Mouse (Mus musculus): ENCODE measurements around the gene Prss54. TPM values are rescaled to one million over a fixed set of nuclear protein-coding genes. Genes with fewer than 3 reads are reported as not detected.
A peak's percentile ranks its signal among the peaks of the same experiment; 100 is the strongest.

Gene Prss54
- polyA plus RNA-seq, 1 experiment from 2014 or later = not detected

GRCm38 (mm10) chr8:95549871-95550829 is 26.0 kb downstream of the Prss54 start:
- 54% methylated on average over 16 of the region's 16 CpGs for WGBS
- H3K27me3 ChIP-seq = no peaks in the 10 kb centered on the region
- H3K36me3 ChIP-seq = no peaks in the 10 kb centered on the region
- peak; percentile 80 for ATAC-seq (ENCODE audit: low read depth)
- H3K9me3 ChIP-seq = no peaks in the 10 kb centered on the region
- peaks cover 18% of the 10 kb centered on the region for H3K4me1 ChIP-seq (replicated peaks)
- peak overlapping the region; percentile 45; the same call in 1 of the 2 replicates for H3K9ac ChIP-seq
- H3K4me3 ChIP-seq = no peak overlapping the region
- H3K4me2 ChIP-seq = no peak overlapping the region
- H3K27ac ChIP-seq (replicated peaks) = peak overlapping the region; percentile 54

- Histone ChIP-seq H3K27me3 (no peaks in the 10 kb centered on the region), H3K9me3 (no peaks in the 10 kb centered on the region), H3K27ac (replicated peaks) (no peak overlapping the region), H3K9ac (no peak overlapping the region), H3K36me3 (no peaks in the 10 kb centered on the region), H3K4me2 (no peak overlapping the region), H3K4me3 (no peak overlapping the region), H3K4me1 (replicated peaks) (peaks cover 18% of the 10 kb centered on the region)
- no peak for ATAC-seq (ENCODE audit: low read depth)
- WGBS = 73% methylated on average over 8 of the region's 8 CpGs
These were observed 28.2 kb downstream of the Prss54 start for GRCm38 (mm10) chr8:95547931-95548330.

GRCm38 (mm10) chr8:95546986-95547385 is 29.2 kb downstream of the Prss54 start:
- no peak overlapping the region for H3K4me3 ChIP-seq
- no peaks in the 10 kb centered on the region for H3K9me3 ChIP-seq
- ATAC-seq (ENCODE audit: low read depth) = no peak
- H3K9ac ChIP-seq = no peak overlapping the region
- H3K36me3 ChIP-seq = no peaks in the 10 kb centered on the region
- no peak overlapping the region for H3K4me2 ChIP-seq
- H3K27me3 ChIP-seq = no peaks in the 10 kb centered on the region
- no peak overlapping the region for H3K27ac ChIP-seq (replicated peaks)
- H3K4me1 ChIP-seq (replicated peaks) = peaks cover 18% of the 10 kb centered on the region
- 81% methylated on average over 4 of the region's 4 CpGs for WGBS

- Histone ChIP-seq H3K9me3 (no peaks in the 10 kb centered on the region), H3K27me3 (no peaks in the 10 kb centered on the region), H3K4me3 (no peak overlapping the region), H3K9ac (no peak overlapping the region), H3K36me3 (no peaks in the 10 kb centered on the region), H3K4me1 (replicated peaks) (peaks cover 17% of the 10 kb centered on the region), H3K27ac (replicated peaks) (no peak overlapping the region), H3K4me2 (no peak overlapping the region)
- 81% methylated on average over 17 of the region's 17 CpGs for WGBS
- ATAC-seq (ENCODE audit: low read depth) = no peak
These were observed 30.3 kb downstream of the Prss54 start for GRCm38 (mm10) chr8:95545815-95546214.

GRCm38 (mm10) chr8:95543065-95543464 is 33.1 kb downstream of the Prss54 start:
- H3K9me3 ChIP-seq = no peaks in the 10 kb centered on the region
- ATAC-seq (ENCODE audit: low read depth) = no peak

GRCm38 (mm10) chr8:95542191-95542590 is 33.9 kb downstream of the Prss54 start:
- Histone ChIP-seq H3K4me2 (no peak overlapping the region), H3K4me3 (no peak overlapping the region), H3K4me1 (replicated peaks) (peaks cover 6% of the 10 kb centered on the region), H3K27me3 (no peaks in the 10 kb centered on the region), H3K27ac (replicated peaks) (no peak overlapping the region), H3K9me3 (no peaks in the 10 kb centered on the region), H3K9ac (no peak overlapping the region), H3K36me3 (no peaks in the 10 kb centered on the region)
- WGBS = 90% methylated on average over 6 of the region's 6 CpGs
- ATAC-seq (ENCODE audit: low read depth) = no peak

More at GRCm38 (mm10) chr8:95543065-95543464, 33.1 kb downstream of the Prss54 start:
- Histone ChIP-seq H3K27me3 (no peaks in the 10 kb centered on the region), H3K27ac (replicated peaks) (no peak overlapping the region), H3K36me3 (no peaks in the 10 kb centered on the region), H3K4me3 (no peak overlapping the region), H3K9ac (no peak overlapping the region), H3K4me1 (replicated peaks) (peaks cover 6% of the 10 kb centered on the region), H3K4me2 (no peak overlapping the region)
- 59% methylated on average over 3 of the region's 3 CpGs for WGBS

- H3K4me1 ChIP-seq (replicated peaks) = no peaks in the 10 kb centered on the region
- H3K27ac ChIP-seq (replicated peaks) = no peak overlapping the region
- 85% methylated on average over 5 of the region's 5 CpGs for WGBS
- no peaks in the 10 kb centered on the region for H3K27me3 ChIP-seq
- H3K9me3 ChIP-seq = no peaks in the 10 kb centered on the region
- no peak overlapping the region for H3K9ac ChIP-seq
- H3K4me3 ChIP-seq = no peak overlapping the region
- no peaks in the 10 kb centered on the region for H3K36me3 ChIP-seq
- no peak for ATAC-seq (ENCODE audit: low read depth)
- no peak overlapping the region for H3K4me2 ChIP-seq
These were observed 36.7 kb downstream of the Prss54 start for GRCm38 (mm10) chr8:95539487-95539886.

GRCm38 (mm10) chr8:95533584-95534387 is 42.4 kb downstream of the Prss54 start, which contains the start of gene Ccdc113:
Gene Ccdc113, plus strand, starts transcription at chr8:95534085.
- Histone ChIP-seq H3K4me2 (peak within 1 kb of the TSS; percentile 61), H3K9ac (peak within 1 kb of the TSS; percentile 59), H3K4me3 (peak within 1 kb of the TSS; percentile 41), H3K27me3 (no peaks in the 10 kb centered on the region), H3K36me3 (no peaks in the 10 kb centered on the region), H3K4me1 (replicated peaks) (peaks cover 5% of the 10 kb centered on the region), H3K9me3 (no peaks in the 10 kb centered on the region), H3K27ac (replicated peaks) (no peak within 1 kb of the TSS)
- WGBS = 7% methylated on average over 33 of the region's 33 CpGs
- ATAC-seq (ENCODE audit: low read depth) = peak; percentile 90

GRCm38 (mm10) chr8:95532206-95532605 is 43.9 kb downstream of the Prss54 start:
- Histone ChIP-seq H3K4me2 (no peak overlapping the region), H3K4me1 (replicated peaks) (peaks cover 5% of the 10 kb centered on the region), H3K9ac (no peak overlapping the region), H3K4me3 (no peak overlapping the region), H3K9me3 (no peaks in the 10 kb centered on the region), H3K27me3 (no peaks in the 10 kb centered on the region), H3K27ac (replicated peaks) (no peak overlapping the region), H3K36me3 (no peaks in the 10 kb centered on the region)
- 61% methylated on average over 4 of the region's 4 CpGs for WGBS
- no peak for ATAC-seq (ENCODE audit: low read depth)

GRCm38 (mm10) chr8:95528750-95529310 is 47.3 kb downstream of the Prss54 start:
- Histone ChIP-seq H3K9me3 (no peaks in the 10 kb centered on the region), H3K27me3 (no peaks in the 10 kb centered on the region), H3K9ac (no peak overlapping the region), H3K4me1 (replicated peaks) (peaks cover 5% of the 10 kb centered on the region; the same call in 1 of the 2 replicates), H3K4me2 (no peak overlapping the region), H3K4me3 (no peak overlapping the region), H3K36me3 (no peaks in the 10 kb centered on the region), H3K27ac (replicated peaks) (no peak overlapping the region)
- ATAC-seq (ENCODE audit: low read depth) = no peak
- 68% methylated on average over 9 of the region's 9 CpGs for WGBS

- H3K9me3 ChIP-seq = no peaks in the 10 kb centered on the region
- H3K4me3 ChIP-seq = no peak overlapping the region
- no peak overlapping the region for H3K4me2 ChIP-seq
- no peaks in the 10 kb centered on the region for H3K4me1 ChIP-seq (replicated peaks)
- no peaks in the 10 kb centered on the region for H3K36me3 ChIP-seq
- H3K27me3 ChIP-seq = no peaks in the 10 kb centered on the region
- no peak overlapping the region for H3K9ac ChIP-seq
- no peak for ATAC-seq (ENCODE audit: low read depth)
- no peak overlapping the region for H3K27ac ChIP-seq (replicated peaks)
- WGBS = 80% methylated on average over 10 of the region's 10 CpGs
These were observed 47.9 kb downstream of the Prss54 start for GRCm38 (mm10) chr8:95528194-95528593.

GRCm38 (mm10) chr8:95523991-95524390 is 52.1 kb downstream of the Prss54 start:
- Histone ChIP-seq H3K27me3 (no peaks in the 10 kb centered on the region), H3K4me2 (no peak overlapping the region), H3K4me3 (no peak overlapping the region), H3K9ac (no peak overlapping the region), H3K27ac (replicated peaks) (no peak overlapping the region), H3K36me3 (no peaks in the 10 kb centered on the region), H3K9me3 (no peaks in the 10 kb centered on the region), H3K4me1 (replicated peaks) (no peaks in the 10 kb centered on the region)
- 93% methylated on average over 4 of the region's 4 CpGs for WGBS
- no peak for ATAC-seq (ENCODE audit: low read depth)
